10 mouse cellular contexts compared by ENCODE assay signal in genomic region chr8:13602621-13603020, GRCm38 (mm10). TPM values are rescaled to one million over a fixed set of nuclear protein-coding genes. Genes with fewer than 3 reads are reported as not detected.
A peak's percentile ranks its signal among the peaks of the same experiment; 100 is the strongest.
DNase-seq lines count a peak whose midpoint lies in the region; ATAC-seq lines count a peak whose summit lies in the region.
"Had no signal": no experiment of that assay in that cellular context is flagged by ENCODE, and none has a peak within 500 bp of the region (broad histone marks: within the 10 kb centered on the region; RNA-seq: fewer than 3 reads in every experiment).

No protein-coding gene starts in this region.

- no peaks in the 10 kb centered on the region for H3K9me3 ChIP-seq in forebrain, embryonic 11.5 days (ENCODE audit: control insufficient read depth, low read length)
- H3K9me3 ChIP-seq in forebrain, embryonic 15.5 days, result no peaks in the 10 kb centered on the region
- H3K9me3 ChIP-seq in midbrain, embryonic 10.5 days (replicated peaks), result no peaks in the 10 kb centered on the region
- H3K9me3 ChIP-seq in midbrain, embryonic 13.5 days, result no peaks in the 10 kb centered on the region
- H3K9me3 ChIP-seq: heart, embryonic 15.5 days; megakaryocyte, embryonic 14.5 days had no signal

- no peaks in the 10 kb centered on the region for H3K27me3 ChIP-seq in forebrain, embryonic 11.5 days (ENCODE audit: control insufficient read depth, insufficient read depth, low read length)
- H3K27me3 ChIP-seq in forebrain, embryonic 15.5 days, result no peaks in the 10 kb centered on the region
- no peaks in the 10 kb centered on the region for H3K27me3 ChIP-seq in midbrain, embryonic 10.5 days (ENCODE audit: low read depth, poor library complexity, severe bottlenecking)
- no peaks in the 10 kb centered on the region for H3K27me3 ChIP-seq in midbrain, embryonic 13.5 days
- H3K27me3 ChIP-seq: heart, embryonic 15.5 days; megakaryocyte, embryonic 14.5 days had no signal

- WGBS in forebrain, embryonic 11.5 days, result 56% methylated on average over 8 of the region's 8 CpGs
- WGBS in forebrain, embryonic 15.5 days, result 53% methylated on average over 8 of the region's 8 CpGs
- WGBS in midbrain, embryonic 10.5 days, result 61% methylated on average over 8 of the region's 8 CpGs
- 55% methylated on average over 8 of the region's 8 CpGs for WGBS in midbrain, embryonic 13.5 days

- no peak overlapping the region for H3K27ac ChIP-seq in forebrain, embryonic 11.5 days (ENCODE audit: low read depth, low read length)
- H3K27ac ChIP-seq in forebrain, embryonic 15.5 days (replicated peaks), result no peak overlapping the region
- H3K27ac ChIP-seq in midbrain, embryonic 10.5 days (replicated peaks), result no peak overlapping the region
- H3K27ac ChIP-seq in midbrain, embryonic 13.5 days, result no peak overlapping the region
- H3K27ac ChIP-seq: heart, embryonic 15.5 days had no signal

- H3K4me3 ChIP-seq in forebrain, embryonic 11.5 days (ENCODE audit: low read depth, low read length), result no peak overlapping the region
- no peak overlapping the region for H3K4me3 ChIP-seq in forebrain, embryonic 15.5 days
- no peak overlapping the region for H3K4me3 ChIP-seq in midbrain, embryonic 10.5 days
- no peak overlapping the region for H3K4me3 ChIP-seq in midbrain, embryonic 13.5 days (replicated peaks)
- H3K4me3 ChIP-seq: heart, embryonic 15.5 days had no signal

- H3K36me3 ChIP-seq in forebrain, embryonic 11.5 days (ENCODE audit: control insufficient read depth, insufficient read depth, low read length), result no peaks in the 10 kb centered on the region
- H3K36me3 ChIP-seq in forebrain, embryonic 15.5 days, result peaks cover under 1% of the 10 kb centered on the region; the same call in 1 of the 2 replicates
- H3K36me3 ChIP-seq in midbrain, embryonic 10.5 days, result peaks cover 10% of the 10 kb centered on the region
- peaks cover 10% of the 10 kb centered on the region for H3K36me3 ChIP-seq in midbrain, embryonic 13.5 days

- ATAC-seq in forebrain, embryonic 11.5 days (replicated peaks; ENCODE audit: low FRiP score), result no peak
- no peak; the same call in 1 of the 2 replicates for ATAC-seq in forebrain, embryonic 15.5 days (replicated peaks)
- no peak for ATAC-seq in midbrain, embryonic 13.5 days
- no peak for ATAC-seq in monocyte, adult 5-6 weeks (replicated peaks; ENCODE audit: insufficient number of reproducible peaks, low FRiP score, low TSS enrichment, poor library complexity, severe bottlenecking)

- H3K4me2 ChIP-seq in forebrain, embryonic 11.5 days (ENCODE audit: low read depth, low read length, severe bottlenecking), result no peak overlapping the region
- H3K4me2 ChIP-seq in forebrain, embryonic 15.5 days (replicated peaks), result no peak overlapping the region
- no peak overlapping the region for H3K4me2 ChIP-seq in midbrain, embryonic 13.5 days (replicated peaks)
- H3K4me2 ChIP-seq: heart, embryonic 15.5 days had no signal

- peak; percentile 68 for DNase-seq in forebrain, embryonic 11.5 days (ENCODE audit: low spot score)
- peak; percentile 48 for DNase-seq in midbrain, embryonic 10.5 days (ENCODE audit: low spot score)
- DNase-seq in MN1 (ENCODE audit: low spot score), result peak; percentile 26
- DNase-seq in gastrocnemius, postnatal 10 days, result peak; percentile 58
- peak; percentile 36 for DNase-seq in skeletal muscle tissue, adult 2 months (ENCODE audit: low read depth, low spot score)

- no peaks in the 10 kb centered on the region for H3K4me1 ChIP-seq in forebrain, embryonic 11.5 days (replicated peaks; ENCODE audit: control insufficient read depth, insufficient read depth, low read length)
- no peaks in the 10 kb centered on the region for H3K4me1 ChIP-seq in forebrain, embryonic 15.5 days
- no peaks in the 10 kb centered on the region for H3K4me1 ChIP-seq in midbrain, embryonic 10.5 days
- H3K4me1 ChIP-seq in midbrain, embryonic 13.5 days (replicated peaks), result no peaks in the 10 kb centered on the region

- no peak overlapping the region for H3K9ac ChIP-seq in forebrain, embryonic 11.5 days (ENCODE audit: low read length)
- H3K9ac ChIP-seq in forebrain, embryonic 15.5 days (replicated peaks), result no peak overlapping the region
- H3K9ac ChIP-seq in midbrain, embryonic 13.5 days (replicated peaks), result no peak overlapping the region
- H3K9ac ChIP-seq: heart, embryonic 15.5 days had no signal

RNA-seq across cellular contexts. Expression of gene 1700029H14Rik, which starts 40.4 kb away (rescaled TPM):
- polyA plus RNA-seq in forebrain, embryonic 11.5 days (2014; fragmentation: Nextera tagmentation; extraction: Ambion mirVana), result not detected in 2 replicates
- polyA plus RNA-seq in forebrain, embryonic 15.5 days (2015; fragmentation: Nextera tagmentation; extraction: Ambion mirVana), result not detected in 2 replicates
- polyA plus RNA-seq in midbrain, embryonic 10.5 days (2016; fragmentation: Nextera tagmentation; extraction: Ambion mirVana), result not detected in 2 replicates
- not detected in 2 replicates for polyA plus RNA-seq in midbrain, embryonic 13.5 days (2015; fragmentation: Nextera tagmentation; extraction: Ambion mirVana)
- not detected for total RNA-seq in gastrocnemius, postnatal 10 days (2021)
- total RNA-seq in monocyte, adult 5-6 weeks (2017), result 1.9 to 6.2 TPM (median 3.1 TPM) in 3 replicates
- polyA plus RNA-seq: heart, embryonic 15.5 days had no signal
